Mouse (Mus musculus) ovary, postnatal 14 days (tissue): ENCODE data around the gene Pp2d1.
A peak's percentile ranks its signal among the peaks of the same experiment; 100 is the strongest.

ENCODE experiments used
- DNase-seq: peaks from one replicate; pipeline ENCODE4 v3.0.0; 2022; ENCODE audit warnings: low spot score

The Pp2d1 gene

DNA sequence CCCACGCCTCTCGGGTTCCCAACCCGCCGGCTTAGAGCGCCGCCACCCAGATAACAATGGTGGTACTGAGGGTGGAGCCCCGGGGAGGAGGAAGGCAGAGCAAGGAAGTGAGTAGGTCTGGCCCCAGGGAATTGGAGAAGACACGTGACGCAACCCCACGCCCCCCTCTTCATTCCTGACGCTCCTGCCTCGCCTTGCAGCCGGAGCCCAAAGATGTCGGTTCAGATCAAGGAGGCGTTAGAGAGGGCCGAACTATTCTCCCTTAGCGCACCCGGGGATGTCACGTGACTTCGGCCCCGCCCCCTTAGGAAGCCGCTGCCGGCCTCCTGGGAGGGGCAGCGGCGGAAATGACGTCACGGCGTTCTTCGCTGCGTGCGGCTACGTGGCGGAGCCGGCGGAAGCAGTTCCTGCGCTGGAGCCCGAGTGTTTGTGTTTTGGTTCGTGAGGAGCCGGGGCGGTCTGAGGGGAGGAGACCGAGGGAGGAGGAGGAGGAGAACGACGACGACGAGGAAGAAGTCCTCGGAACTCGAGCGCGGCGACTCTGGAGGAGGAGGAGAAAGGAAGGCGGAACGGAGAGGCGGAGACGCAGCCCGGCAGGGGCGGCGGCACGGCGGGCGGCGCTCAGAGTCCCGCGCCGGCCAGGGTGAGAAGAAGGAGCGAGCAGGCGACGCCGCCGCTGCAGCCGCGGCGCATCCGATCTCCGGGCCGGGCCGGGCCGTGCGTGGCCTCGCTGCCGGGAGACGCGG lies 60.2 kb downstream of the Pp2d1 start, which contains the start of gene Rab5a:
Gene Rab5a, plus strand, starts transcription at position 377 of the 746 bp plus-strand sequence.
- peak; percentile 99 for DNase-seq

DNA sequence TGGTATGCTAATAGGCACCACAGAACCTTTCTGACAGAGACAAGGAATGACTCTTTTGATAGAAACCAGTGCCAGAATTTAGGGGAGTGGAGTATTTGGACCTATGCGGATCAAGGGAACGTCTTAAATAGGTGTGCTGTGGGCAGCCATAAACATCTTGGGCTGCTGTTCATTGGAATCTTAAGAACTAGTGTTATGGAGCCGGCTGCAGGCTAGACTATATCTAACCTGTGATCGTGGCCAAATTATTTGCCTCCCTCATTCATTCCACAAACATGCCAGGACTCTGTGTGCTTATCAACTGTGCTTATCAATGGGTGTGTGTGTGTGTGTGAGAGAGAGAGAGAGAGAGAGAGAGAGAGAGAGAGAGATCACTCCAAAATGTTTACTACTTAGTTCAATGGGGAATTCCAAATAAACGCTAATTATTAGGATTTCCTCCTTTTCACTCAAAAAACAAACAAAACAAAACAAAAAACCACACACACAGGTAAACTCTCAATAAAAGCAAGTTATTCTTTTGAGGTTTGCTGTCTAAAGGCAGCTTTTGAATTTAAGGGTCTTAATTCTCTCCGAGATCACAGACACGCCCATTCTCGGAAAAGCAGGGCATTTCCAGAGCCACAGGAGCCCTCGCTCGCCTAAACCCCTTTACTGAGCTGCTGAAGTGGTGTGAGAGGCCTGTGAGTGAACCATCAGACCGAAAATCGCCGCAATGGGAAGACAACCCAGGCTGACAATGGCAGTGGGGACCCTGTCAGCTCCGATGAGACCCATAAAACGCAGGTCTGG lies 61.0 kb downstream of the Pp2d1 start:
- DNase-seq, result no peak

DNA sequence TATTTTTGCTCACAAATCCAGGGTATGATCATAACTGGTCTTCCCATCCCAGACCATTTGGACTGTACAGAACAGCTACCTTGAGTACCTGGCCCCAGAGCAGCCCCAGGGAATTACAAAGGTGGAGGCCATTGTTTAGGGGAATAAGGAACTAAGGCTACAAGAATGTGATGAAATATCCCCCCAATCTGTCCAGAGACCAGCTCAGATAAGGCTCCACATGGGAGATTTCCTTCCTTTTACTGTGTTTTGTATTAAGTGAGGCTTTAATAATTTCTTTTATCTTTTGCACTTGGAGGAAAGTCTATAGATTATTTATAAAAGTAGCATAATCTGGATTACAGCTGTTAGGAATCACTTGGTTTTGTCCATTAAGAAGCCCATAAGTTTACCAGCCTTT lies 70.6 kb downstream of the Pp2d1 start:
- no peak for DNase-seq

DNA sequence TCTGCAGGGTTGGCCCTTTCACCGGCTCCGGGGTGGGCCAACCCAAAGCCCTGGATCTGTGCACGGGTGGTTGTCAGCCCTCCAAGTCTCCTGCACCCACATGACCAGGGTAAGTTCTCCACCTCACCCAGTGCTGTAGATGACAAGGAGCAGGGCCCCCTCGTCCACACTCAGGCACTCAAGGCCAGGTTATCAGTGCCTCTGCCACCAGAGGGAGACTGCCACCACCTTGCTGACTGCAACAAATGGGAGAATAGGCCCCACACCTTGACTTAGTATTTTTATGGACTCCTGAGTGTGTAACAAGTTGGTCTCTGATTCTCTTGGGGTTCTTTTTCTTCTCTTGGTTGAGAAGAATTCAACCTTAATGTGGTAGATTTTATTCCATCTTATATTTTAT lies 73.7 kb downstream of the Pp2d1 start:
- DNase-seq, result no peak

DNA sequence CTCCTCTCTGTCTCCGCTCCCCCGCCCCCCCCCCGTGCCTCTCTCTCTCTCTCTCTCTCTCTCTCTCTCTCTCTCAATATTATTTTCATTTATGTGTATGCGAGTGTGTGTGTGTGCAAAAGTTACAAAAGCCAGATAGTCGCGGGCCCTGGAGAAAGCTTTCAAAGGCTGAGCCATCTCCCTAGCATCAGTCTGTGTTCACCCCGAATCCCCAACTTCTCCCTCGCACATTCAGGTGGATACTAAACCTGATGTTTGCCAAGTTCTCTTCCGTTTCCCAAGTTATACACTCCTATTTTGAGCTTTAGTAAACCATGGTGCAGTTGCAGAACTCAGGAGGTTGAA lies 75.8 kb downstream of the Pp2d1 start:
- DNase-seq, result no peak

DNA sequence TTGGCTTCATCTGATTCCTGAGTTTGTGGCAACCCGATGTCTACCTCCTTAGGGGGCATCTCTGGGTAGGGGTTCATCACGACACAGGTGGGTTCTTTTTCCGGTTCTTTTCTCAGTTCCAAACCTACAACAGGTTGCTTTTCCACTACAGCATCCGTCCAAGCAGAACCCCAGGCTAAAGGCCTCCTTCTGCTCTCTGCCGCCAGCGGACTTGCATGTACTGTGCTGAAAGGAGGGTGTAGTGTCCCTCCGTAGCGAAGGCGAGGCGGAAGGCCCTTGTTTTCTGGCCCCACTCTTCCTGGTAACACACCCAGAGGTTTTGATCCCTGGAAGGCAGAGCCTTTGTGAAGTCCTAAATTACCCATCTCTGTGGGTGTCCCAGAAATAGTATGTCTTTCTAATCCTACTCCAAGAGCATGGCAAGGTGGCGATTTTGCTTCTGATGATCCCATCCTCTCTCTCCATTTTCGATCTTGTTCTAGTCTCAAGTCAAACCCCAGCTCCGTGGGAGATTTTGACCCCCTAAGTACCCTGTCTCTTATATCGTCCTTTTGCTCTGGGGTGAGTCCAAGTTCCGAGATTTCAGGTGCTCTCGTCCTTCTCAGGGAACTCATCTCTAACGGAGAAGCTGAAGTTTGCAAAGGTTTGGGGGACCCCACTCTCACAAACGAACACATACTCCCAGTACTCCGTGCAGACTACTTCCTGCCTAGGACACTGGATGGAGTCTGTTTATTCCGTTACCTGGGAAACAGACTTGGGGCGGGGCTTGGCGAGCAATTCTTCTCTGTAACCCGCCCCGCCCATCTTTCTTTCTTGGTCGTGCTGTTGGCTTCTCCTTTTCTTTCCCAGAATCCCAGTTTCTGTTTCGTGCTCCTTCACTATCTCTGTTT lies 76.4 kb downstream of the Pp2d1 start, which contains the start of gene Efhb:
Gene Efhb, minus strand, starts transcription at position 719 of the 893 bp plus-strand sequence.
- DNase-seq, result peak; percentile 87
